Mouse (Mus musculus): ENCODE results near the gene Cradd. TPM values are rescaled to one million over a fixed set of nuclear protein-coding genes. Genes with fewer than 3 reads are reported as not detected.

The Cradd gene
- total and polyA plus RNA-seq, 2 experiments: 8.9 to 24.7 TPM

DNA sequence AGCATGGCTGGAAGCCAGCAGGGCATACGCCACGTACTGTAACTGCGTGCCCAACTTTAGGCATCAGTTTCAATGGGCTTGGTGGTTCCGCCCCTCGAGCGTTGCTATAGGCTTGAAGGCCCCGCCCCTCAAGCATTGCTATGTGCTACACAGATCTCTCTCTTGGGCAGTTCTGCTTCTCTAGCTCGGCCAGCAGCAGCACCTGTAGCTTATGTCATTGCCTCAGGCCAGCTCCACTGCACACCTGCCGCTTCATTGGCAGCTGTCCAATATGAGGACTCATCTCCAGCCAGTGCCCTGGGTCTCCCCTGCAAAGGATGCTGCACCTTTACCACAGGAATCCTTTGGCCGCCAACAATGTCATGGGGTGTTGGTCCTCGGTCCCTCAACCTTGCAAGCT lies 45.8 kb downstream of the Cradd start:
- no peaks in the 10 kb centered on the region for H3K27me3 ChIP-seq (ENCODE audit: control insufficient read depth, insufficient read depth, low read length)
- H3K4me3 ChIP-seq (ENCODE audit: insufficient read depth, low read depth, low read length): no peak overlapping the region
- no peaks in the 10 kb centered on the region for H3K36me3 ChIP-seq (ENCODE audit: control insufficient read depth, insufficient read depth, low read length)
- no peak for DNase-seq (ENCODE audit: extremely low read depth, low read depth, low spot score)
- H3K27ac ChIP-seq (replicated peaks; ENCODE audit: insufficient read depth, low read depth, low read length): no peak overlapping the region
- no peak overlapping the region for H3K9ac ChIP-seq (ENCODE audit: low read depth, low read length)
- peaks cover 4% of the 10 kb centered on the region; the same call in 1 of the 2 replicates for H3K4me1 ChIP-seq (ENCODE audit: control insufficient read depth, insufficient read depth, low read length)
- H3K79me2 ChIP-seq (ENCODE audit: control insufficient read depth, insufficient read depth, low read length): peaks cover 6% of the 10 kb centered on the region; the same call in 1 of the 2 replicates
- TF ChIP-seq CTCF (IDR thresholded peaks at IDR 0.05; ENCODE audit: low read depth, low read length) (no peak), POLR2A (IDR thresholded peaks at IDR 0.05; ENCODE audit: extremely low read depth, insufficient read depth, low read length) (no peak)
- WGBS: 90% methylated on average over 11 of the region's 11 CpGs

DNA sequence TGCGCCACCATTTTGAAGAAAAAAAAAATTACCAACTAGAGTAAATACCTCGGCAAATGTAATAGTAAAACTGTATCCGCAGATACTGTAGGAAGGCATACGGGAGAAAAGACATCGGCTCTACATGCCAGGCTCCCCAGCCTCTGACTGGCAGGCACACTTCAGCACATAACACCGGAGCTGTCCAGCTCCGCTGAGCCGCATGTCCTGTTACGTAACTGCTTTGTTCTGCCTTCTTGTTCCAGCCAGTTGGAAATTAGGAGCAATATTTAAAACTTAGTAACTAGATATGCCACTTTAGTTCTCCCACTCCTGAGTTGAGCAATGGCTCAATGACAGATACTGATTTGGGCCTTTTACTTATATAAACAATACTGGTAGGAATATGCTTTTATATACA lies 48.4 kb downstream of the Cradd start:
- Histone ChIP-seq H3K27me3 (ENCODE audit: control insufficient read depth, insufficient read depth, low read length) (no peaks in the 10 kb centered on the region), H3K4me1 (ENCODE audit: control insufficient read depth, insufficient read depth, low read length) (no peaks in the 10 kb centered on the region), H3K27ac (replicated peaks; ENCODE audit: insufficient read depth, low read depth, low read length) (no peak overlapping the region), H3K36me3 (ENCODE audit: control insufficient read depth, insufficient read depth, low read length) (no peaks in the 10 kb centered on the region), H3K79me2 (ENCODE audit: control insufficient read depth, insufficient read depth, low read length) (peaks cover 6% of the 10 kb centered on the region; the same call in 1 of the 2 replicates), H3K9ac (ENCODE audit: low read depth, low read length) (no peak overlapping the region), H3K4me3 (ENCODE audit: insufficient read depth, low read depth, low read length) (no peak overlapping the region)
- WGBS: 81% methylated on average over 9 of the region's 9 CpGs
- DNase-seq (ENCODE audit: extremely low read depth, low read depth, low spot score): no peak
- TF ChIP-seq POLR2A (IDR thresholded peaks at IDR 0.05; ENCODE audit: extremely low read depth, insufficient read depth, low read length) (no peak), CTCF (IDR thresholded peaks at IDR 0.05; ENCODE audit: low read depth, low read length) (no peak)

DNA sequence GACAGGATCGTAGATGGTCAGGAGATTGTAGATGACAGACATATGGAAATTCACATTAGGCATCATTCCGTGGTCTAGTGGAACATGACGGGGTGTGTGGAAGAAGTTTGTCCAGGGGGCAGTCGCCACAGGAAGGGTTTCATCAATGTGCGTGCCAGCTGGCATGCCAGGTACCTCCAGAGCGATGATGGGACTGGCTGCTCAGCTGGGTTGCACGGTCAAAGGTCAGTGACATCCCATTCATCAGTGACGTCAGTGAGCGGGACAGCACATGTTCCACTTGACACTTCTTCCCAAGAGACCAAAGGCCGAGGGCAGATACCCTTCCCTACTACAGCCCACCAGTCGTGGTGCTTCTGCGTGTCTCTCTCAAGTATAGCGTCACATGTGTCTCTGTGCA lies 50.7 kb downstream of the Cradd start:
- no peaks in the 10 kb centered on the region for H3K36me3 ChIP-seq (ENCODE audit: control insufficient read depth, insufficient read depth, low read length)
- H3K27ac ChIP-seq (replicated peaks; ENCODE audit: insufficient read depth, low read depth, low read length): no peak overlapping the region
- H3K4me3 ChIP-seq (ENCODE audit: insufficient read depth, low read depth, low read length): no peak overlapping the region
- no peaks in the 10 kb centered on the region for H3K27me3 ChIP-seq (ENCODE audit: control insufficient read depth, insufficient read depth, low read length)
- no peak overlapping the region for H3K9ac ChIP-seq (ENCODE audit: low read depth, low read length)
- no peaks in the 10 kb centered on the region for H3K4me1 ChIP-seq (ENCODE audit: control insufficient read depth, insufficient read depth, low read length)
- DNase-seq (ENCODE audit: extremely low read depth, low read depth, low spot score): peak; percentile 34
- H3K79me2 ChIP-seq (ENCODE audit: control insufficient read depth, insufficient read depth, low read length): peaks cover 6% of the 10 kb centered on the region; the same call in 1 of the 2 replicates
- 87% methylated on average over 13 of the region's 13 CpGs for WGBS
- no peak for TF ChIP-seq POLR2A (IDR thresholded peaks at IDR 0.05; ENCODE audit: extremely low read depth, insufficient read depth, low read length)
- no peak for TF ChIP-seq CTCF (IDR thresholded peaks at IDR 0.05; ENCODE audit: low read depth, low read length)

DNA sequence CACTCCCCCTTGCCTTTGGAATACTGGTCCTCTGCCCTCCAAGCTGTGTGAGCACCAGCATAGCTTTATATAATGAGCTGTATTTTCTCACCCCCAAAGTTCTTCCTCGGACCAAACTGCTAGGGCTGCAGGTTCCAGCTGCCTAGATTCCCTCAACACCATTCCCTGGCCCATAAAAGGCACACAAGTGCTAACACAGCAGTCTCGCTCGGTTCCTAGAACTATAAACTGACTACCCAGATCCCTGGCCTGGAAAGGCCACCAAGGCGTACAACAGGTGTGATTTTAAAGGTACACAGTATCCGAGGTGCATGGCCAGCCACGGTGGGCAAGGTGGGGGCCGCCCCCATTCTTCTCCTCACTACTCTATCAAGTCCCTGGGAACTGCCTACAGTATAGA lies 54.8 kb downstream of the Cradd start:
- DNase-seq (ENCODE audit: extremely low read depth, low read depth, low spot score): no peak
- Histone ChIP-seq H3K79me2 (ENCODE audit: control insufficient read depth, insufficient read depth, low read length) (no peaks in the 10 kb centered on the region; the same call in 1 of the 2 replicates), H3K36me3 (ENCODE audit: control insufficient read depth, insufficient read depth, low read length) (no peaks in the 10 kb centered on the region), H3K27me3 (ENCODE audit: control insufficient read depth, insufficient read depth, low read length) (no peaks in the 10 kb centered on the region), H3K9ac (ENCODE audit: low read depth, low read length) (no peak overlapping the region), H3K27ac (replicated peaks; ENCODE audit: insufficient read depth, low read depth, low read length) (no peak overlapping the region), H3K4me3 (ENCODE audit: insufficient read depth, low read depth, low read length) (no peak overlapping the region), H3K4me1 (ENCODE audit: control insufficient read depth, insufficient read depth, low read length) (peaks cover 2% of the 10 kb centered on the region; the same call in 1 of the 2 replicates)
- TF ChIP-seq POLR2A (IDR thresholded peaks at IDR 0.05; ENCODE audit: extremely low read depth, insufficient read depth, low read length) (no peak), CTCF (IDR thresholded peaks at IDR 0.05; ENCODE audit: low read depth, low read length) (no peak)
- 97% methylated on average over 7 of the region's 7 CpGs for WGBS

DNA sequence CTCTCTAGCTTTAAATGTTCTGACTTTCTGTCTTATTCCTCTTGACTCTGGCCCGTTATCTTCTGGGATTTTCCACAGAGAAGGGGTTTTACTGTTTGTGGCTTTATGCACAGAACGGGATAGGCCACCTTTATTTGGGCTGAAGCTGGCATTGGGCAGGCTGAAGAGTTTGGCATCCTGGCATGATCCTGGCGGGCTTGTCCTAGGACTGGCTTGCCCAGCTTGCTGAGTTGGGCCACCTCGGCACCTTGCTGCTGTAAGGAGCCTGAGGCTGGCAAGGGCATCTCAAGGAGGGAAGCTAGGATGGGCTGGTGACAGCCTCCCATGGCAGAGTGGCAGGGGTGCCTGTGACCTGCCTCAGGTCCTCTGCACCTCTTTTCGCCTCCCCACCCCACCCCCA lies 55.6 kb downstream of the Cradd start:
- DNase-seq (ENCODE audit: extremely low read depth, low read depth, low spot score): no peak
- Histone ChIP-seq H3K9ac (ENCODE audit: low read depth, low read length) (no peak overlapping the region), H3K79me2 (ENCODE audit: control insufficient read depth, insufficient read depth, low read length) (peaks cover under 1% of the 10 kb centered on the region; the same call in 1 of the 2 replicates), H3K4me1 (ENCODE audit: control insufficient read depth, insufficient read depth, low read length) (peaks cover 3% of the 10 kb centered on the region; the same call in 1 of the 2 replicates), H3K27me3 (ENCODE audit: control insufficient read depth, insufficient read depth, low read length) (no peaks in the 10 kb centered on the region), H3K27ac (replicated peaks; ENCODE audit: insufficient read depth, low read depth, low read length) (no peak overlapping the region), H3K4me3 (ENCODE audit: insufficient read depth, low read depth, low read length) (no peak overlapping the region), H3K36me3 (ENCODE audit: control insufficient read depth, insufficient read depth, low read length) (no peaks in the 10 kb centered on the region)
- WGBS: 95% methylated on average over 5 of the region's 5 CpGs
- TF ChIP-seq CTCF (IDR thresholded peaks at IDR 0.05; ENCODE audit: low read depth, low read length) (no peak), POLR2A (IDR thresholded peaks at IDR 0.05; ENCODE audit: extremely low read depth, insufficient read depth, low read length) (no peak)

DNA sequence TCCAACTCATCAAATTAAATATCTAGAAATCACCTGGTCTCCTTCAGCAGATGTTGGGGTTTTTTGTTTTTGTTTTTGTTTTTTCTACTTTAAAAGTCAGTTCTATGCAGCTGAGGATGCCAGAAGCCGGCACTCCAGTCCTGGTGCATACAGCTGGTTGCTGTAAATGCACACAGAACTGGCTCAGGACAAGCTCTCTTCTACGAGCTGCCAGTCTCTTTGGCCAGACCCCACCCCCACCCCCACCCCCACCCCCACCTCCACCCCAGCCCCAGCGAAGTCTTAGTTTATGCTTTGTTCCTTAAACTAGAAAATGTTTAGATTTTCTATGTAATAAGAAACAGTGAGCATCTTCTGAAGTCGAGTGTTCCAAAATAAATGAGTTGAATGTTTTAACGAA lies 57.0 kb downstream of the Cradd start:
- 80% methylated on average over 5 of the region's 5 CpGs for WGBS

More for the DNA sequence above, 57.0 kb downstream of the Cradd start:
- Histone ChIP-seq H3K9ac (ENCODE audit: low read depth, low read length) (no peak overlapping the region), H3K27me3 (ENCODE audit: control insufficient read depth, insufficient read depth, low read length) (no peaks in the 10 kb centered on the region), H3K4me1 (ENCODE audit: control insufficient read depth, insufficient read depth, low read length) (peaks cover 7% of the 10 kb centered on the region; the same call in 1 of the 2 replicates), H3K79me2 (ENCODE audit: control insufficient read depth, insufficient read depth, low read length) (peaks cover 2% of the 10 kb centered on the region; the same call in 1 of the 2 replicates), H3K36me3 (ENCODE audit: control insufficient read depth, insufficient read depth, low read length) (no peaks in the 10 kb centered on the region), H3K27ac (replicated peaks; ENCODE audit: insufficient read depth, low read depth, low read length) (no peak overlapping the region), H3K4me3 (ENCODE audit: insufficient read depth, low read depth, low read length) (no peak overlapping the region)
- TF ChIP-seq POLR2A (IDR thresholded peaks at IDR 0.05; ENCODE audit: extremely low read depth, insufficient read depth, low read length) (no peak), CTCF (IDR thresholded peaks at IDR 0.05; ENCODE audit: low read depth, low read length) (no peak)
- no peak for DNase-seq (ENCODE audit: extremely low read depth, low read depth, low spot score)

Measured in liver, adult 2 months (tissue).